Mouse (Mus musculus): ENCODE results near the gene Fgfr2.

Gene Fgfr2

DNA sequence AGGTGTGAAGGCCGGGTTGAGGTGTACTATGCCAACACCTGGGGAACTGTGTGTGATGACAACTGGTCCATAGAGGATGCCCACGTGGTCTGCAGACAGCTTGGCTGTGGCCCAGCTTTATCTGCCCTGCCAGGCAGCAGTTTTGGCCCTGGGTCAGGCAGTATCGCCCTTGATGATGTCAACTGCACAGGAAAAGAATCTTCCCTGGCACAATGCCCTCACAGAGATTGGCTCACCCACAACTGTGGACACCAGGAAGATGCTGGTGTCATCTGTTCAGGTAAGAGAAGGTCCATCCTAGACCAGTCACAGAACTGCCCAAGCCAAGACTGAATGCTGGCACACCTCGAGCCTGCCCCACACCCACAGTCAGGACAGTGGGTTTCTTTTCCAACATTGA, 1857.3 kb downstream of the Fgfr2 start:
- peak in 1 of 2 experiments; percentile 22 for DNase-seq (ENCODE audit: inconsistent age in 2 of 2, low spot score in 1 of 2)

DNA sequence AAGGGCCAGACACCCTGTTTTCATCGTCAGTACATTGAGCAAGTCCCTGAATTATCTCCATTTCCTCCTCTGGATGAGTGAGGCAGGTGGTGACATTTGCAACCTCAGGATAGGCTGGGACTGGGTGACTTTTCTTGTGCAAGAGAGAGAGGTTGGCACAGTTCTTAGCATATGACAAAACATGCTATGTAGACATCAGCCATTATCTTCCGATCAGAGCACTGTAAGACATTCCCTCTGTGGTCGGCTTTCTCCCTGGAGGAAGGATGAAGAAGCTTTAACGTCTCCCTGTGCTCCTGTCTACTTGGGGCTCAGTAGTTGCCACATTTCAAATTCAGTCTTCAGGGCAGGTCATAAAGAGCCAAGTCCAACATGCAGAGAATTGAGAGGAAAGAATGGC, 1858.9 kb downstream of the Fgfr2 start:
- no peak for DNase-seq (ENCODE audit: inconsistent age in 2 of 2, low spot score in 1 of 2)

DNA sequence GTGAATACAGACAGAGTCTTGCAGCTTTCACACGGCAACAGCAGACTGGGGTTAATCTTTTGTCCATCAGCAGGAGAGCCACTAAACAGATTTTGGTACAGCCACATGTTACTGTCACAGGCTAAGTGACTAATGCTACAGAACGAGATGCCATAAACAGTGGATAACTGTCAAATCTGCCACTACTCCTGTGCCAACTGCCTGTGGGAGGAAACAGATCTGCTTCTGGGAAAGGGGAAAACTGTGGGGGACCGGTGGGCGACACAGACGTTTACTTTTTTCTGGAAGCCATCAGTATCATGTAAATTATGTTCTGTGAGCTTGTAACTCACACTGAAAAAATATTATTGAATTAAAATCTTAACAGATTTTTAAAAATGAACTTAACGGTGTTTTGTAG, 1862.2 kb downstream of the Fgfr2 start:
- peak in 1 of 2 experiments; percentile 17 for DNase-seq (ENCODE audit: inconsistent age in 2 of 2, low spot score in 1 of 2)

- DNase-seq (ENCODE audit: inconsistent age in 2 of 2, low spot score in 1 of 2): no peak
Observed at GRCm38 (mm10) chr7:131257309-131257708, 1865.8 kb downstream of the Fgfr2 start.

GRCm38 (mm10) chr7:131256841-131257240, 1866.3 kb downstream of the Fgfr2 start:
- DNase-seq (ENCODE audit: inconsistent age in 2 of 2, low spot score in 1 of 2): no peak

DNA sequence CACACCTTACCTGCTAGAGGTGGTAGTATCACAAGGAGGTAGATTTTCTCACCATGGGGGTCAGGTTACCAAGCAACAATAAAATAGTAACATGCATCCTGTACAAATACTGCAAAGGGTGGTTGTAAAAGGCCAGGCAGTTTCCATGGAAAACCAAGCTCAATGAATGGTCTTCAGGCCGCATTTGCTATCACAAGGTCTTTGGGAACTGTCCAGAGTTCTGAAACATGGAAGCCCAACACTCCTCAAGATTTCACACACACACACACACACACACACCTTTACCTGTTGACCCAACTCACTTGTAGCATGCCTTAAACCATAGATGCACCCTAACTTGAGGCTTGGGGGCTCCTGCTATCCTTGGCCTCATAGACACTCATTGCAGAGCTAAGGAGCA, 1878.2 kb downstream of the Fgfr2 start:
- peak in 1 of 2 experiments; percentile 18 for DNase-seq (ENCODE audit: inconsistent age in 2 of 2, low spot score in 1 of 2)

- peak in 1 of 2 experiments; percentile 16 for DNase-seq (ENCODE audit: inconsistent age in 2 of 2, low spot score in 1 of 2)
Observed at GRCm38 (mm10) chr7:131236091-131236490, 1887.1 kb downstream of the Fgfr2 start.

DNA sequence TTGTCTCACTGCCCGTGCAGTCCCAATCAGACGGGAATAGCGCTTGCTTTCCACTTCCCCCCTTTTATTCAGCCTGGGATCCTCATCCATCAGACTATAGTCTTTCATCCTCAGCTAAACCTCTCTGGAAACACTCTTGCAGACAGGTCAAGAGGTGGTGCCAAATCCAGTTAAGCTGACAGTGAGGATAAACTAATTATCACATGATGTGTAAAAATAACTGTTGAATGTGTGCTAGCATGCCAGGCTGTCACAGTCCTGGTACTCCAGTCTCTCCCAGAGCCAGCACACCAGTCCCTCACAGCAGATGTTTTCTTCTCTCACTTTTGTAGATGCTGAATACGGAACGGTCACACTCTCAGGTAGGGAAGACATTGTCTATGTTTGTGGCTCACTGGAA, 1900.1 kb downstream of the Fgfr2 start:
- DNase-seq (ENCODE audit: inconsistent age in 2 of 2, low spot score in 1 of 2): peak in 1 of 2 experiments; percentile 15

DNA sequence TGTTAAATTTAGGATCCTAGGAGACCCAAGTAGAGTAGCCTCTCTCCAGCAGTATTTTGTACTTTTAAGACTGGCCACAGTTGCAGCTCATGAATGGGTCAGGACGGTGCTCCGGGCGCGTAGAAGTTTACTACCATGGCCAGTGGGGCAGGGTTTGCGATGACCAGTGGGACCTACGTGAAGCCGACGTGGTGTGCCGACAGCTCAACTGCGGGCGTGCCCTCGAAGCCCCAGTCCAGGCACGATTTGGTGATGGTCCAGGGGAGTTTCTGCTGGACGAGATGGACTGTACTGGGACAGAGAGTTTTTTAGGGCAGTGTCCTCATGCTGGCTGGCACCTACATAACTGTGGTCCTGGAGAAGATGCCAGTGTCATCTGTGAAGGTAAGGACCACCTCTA, 1935.2 kb downstream of the Fgfr2 start:
- DNase-seq (ENCODE audit: inconsistent age in 2 of 2, low spot score in 1 of 2): no peak

GRCm38 (mm10) chr7:131187047-131187446, 1936.1 kb downstream of the Fgfr2 start:
- DNase-seq (ENCODE audit: inconsistent age in 2 of 2, low spot score in 1 of 2): no peak

GRCm38 (mm10) chr7:131184339-131184738, 1938.8 kb downstream of the Fgfr2 start:
- no peak for DNase-seq (ENCODE audit: inconsistent age in 2 of 2, low spot score in 1 of 2)

DNA sequence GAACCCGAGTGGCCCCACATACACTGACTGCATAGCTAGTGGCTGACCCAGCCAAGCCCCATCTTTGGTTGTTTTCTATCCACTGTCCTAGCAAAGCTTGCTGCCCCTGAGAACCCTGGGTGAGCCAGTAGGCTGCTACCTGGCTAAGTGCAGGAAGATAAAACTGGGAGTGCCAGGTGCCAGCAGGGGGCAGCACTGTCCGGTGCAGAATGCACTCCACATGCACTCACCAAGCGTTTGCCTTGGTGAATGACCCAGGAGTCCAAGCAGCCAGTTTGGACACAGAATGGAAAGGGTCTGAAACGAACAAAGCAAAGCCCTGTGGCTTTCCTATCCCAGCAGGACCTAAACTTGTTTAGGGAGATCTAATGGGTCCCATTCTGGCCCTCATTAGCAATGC, 1940.5 kb downstream of the Fgfr2 start:
- peak; percentile 33 to 68 for DNase-seq (ENCODE audit: inconsistent age in 2 of 2, low spot score in 1 of 2)

DNA sequence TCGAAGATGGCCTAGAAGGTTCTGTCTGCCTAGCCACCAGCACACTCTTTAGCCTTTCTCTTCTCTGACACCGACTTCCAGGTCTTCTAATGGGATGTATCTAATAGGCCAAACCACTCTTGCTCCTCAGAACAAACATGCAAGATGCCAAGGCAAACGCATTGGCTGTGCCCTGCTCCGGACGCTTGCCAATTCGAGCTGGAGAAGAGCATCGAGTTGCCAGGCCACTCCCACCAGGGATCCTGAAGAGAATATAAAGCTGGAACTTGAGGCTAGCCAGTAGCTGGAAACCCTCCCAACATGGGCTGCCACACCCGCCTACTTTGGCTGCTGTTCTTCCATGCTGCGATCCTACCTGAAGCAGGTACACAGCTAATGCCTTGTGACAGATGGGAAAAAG, 1949.0 kb downstream of the Fgfr2 start, which contains the start of gene 5430419D17Rik:
TSS of gene 5430419D17Rik (plus strand) at position 282 of the 400 bp plus-strand sequence.
- DNase-seq (ENCODE audit: inconsistent age in 2 of 2, low spot score in 1 of 2): no peak

- no peak for DNase-seq (ENCODE audit: inconsistent age in 2 of 2, low spot score in 1 of 2)
Observed at GRCm38 (mm10) chr7:131169099-131169498, 1954.1 kb downstream of the Fgfr2 start.

GRCm38 (mm10) chr7:131167771-131168170, 1955.4 kb downstream of the Fgfr2 start:
- DNase-seq (ENCODE audit: inconsistent age in 2 of 2, low spot score in 1 of 2): no peak

DNA sequence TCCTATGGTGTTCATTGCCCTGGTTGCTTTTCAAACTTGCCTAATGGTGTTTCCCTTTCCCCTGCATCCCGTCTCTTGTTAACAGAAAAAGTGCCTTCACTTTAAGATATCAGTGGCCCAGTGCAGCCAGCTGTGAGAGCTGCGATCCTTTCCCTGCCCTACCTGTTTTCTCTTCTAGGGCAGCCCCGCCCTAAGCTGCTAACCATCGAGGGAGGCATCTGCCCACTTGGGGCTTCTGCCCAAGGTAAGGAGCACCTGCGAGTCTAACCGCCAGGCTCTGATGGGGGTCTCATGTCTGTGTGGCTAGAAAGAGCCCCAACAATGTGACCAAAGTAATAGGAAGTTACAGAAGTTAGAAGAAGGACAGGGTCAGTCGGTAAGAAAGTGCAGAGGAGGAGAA, 1960.9 kb downstream of the Fgfr2 start:
- no peak for DNase-seq (ENCODE audit: inconsistent age in 2 of 2, low spot score in 1 of 2)

- no peak for DNase-seq (ENCODE audit: inconsistent age in 2 of 2, low spot score in 1 of 2)
Observed at GRCm38 (mm10) chr7:131153044-131153443, 1970.1 kb downstream of the Fgfr2 start.

DNA sequence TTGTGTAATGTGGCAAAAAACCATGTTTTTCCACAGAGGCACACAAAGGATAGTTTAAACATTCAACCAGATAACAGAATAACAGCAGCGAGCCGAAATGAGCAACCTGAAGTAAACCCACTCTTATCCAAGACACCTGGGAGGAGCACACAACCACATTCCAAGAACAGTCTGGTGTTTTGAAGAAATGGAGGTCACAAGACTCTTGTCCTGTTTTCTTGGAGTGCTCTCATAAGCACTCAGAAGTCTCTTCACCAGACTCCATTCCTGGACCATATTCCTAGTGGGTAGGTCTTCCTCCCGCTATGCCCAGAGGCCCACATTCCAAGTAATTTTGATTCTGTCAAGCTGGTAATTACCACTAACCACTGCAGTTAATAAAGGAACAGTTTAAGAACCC, 1973.0 kb downstream of the Fgfr2 start:
- no peak for DNase-seq (ENCODE audit: inconsistent age in 2 of 2, low spot score in 1 of 2)

DNA sequence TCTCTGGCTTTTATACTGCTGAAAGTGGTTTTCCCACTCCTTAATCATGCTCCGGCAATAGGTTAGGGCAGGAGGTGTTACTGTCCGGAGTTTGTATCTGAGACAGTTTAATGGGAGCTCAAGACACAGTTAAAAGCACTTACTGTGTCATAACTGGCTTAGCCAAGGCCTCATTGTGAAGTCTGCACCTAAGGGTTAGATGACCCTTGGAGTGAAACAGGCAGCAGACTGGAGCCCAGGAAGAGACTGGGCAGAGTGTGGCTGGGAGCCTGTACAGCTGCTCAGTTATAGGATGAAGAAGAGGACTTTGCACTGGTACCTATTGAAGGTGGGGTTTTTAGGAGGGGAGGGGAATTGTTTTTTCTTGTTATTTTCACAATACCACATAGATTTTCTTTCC, 1976.9 kb downstream of the Fgfr2 start, which contains the start of gene 4933402N03Rik:
TSS of gene 4933402N03Rik (minus strand) at position 101 of the 400 bp plus-strand sequence.
- DNase-seq (ENCODE audit: inconsistent age in 2 of 2, low spot score in 1 of 2): no peak

DNA sequence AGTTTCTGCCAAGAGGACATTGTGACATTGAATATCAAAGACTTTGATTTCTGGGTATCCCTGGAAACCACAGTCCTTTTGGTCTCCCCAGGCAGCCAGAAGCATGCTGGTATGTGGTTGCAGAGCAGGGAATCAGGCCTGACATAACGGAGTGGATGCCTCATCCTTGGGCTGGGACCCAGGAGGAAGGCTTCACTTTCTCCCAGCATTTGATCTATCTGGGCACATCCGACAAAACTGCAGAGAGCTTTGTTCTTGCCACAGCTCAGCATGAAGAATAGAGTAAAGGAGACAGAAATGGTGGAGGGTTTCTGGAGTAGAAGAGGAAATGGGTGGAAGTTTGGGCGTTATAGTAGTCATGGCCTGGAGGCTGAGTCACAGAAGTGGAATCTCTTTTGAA, 1990.0 kb downstream of the Fgfr2 start:
- no peak for DNase-seq (ENCODE audit: inconsistent age in 2 of 2, low spot score in 1 of 2)

- no peak for DNase-seq (ENCODE audit: inconsistent age in 2 of 2, low spot score in 1 of 2)
Observed at GRCm38 (mm10) chr7:131130021-131130420, 1993.1 kb downstream of the Fgfr2 start.

DNA sequence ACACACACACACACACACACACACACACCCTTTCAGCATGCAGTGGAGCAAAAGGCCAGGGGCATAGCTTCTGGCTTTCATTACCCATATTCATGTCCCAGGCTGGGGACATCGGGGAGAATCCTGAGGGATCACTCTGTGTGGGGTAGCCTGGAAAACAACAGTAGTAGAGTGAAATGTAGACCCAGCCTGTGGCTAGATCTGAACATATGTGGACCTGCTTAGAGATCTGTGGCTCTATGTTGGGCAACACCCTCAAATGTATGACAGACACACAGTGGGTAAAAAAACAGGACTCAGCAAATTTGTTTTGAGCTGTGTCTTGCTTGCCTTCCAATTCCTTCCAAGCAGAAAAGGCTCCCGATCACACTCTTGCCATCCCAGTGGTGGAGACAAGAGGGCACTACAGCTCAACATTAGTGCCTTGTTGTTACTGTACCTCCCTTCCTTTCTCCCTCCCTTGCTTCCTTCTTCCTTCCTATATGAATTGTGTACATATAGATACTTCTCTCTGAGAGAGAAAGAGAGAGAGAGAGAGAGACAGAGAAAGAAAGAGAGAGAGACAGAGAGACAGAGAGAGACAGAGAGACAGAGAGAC, 2000.8 kb downstream of the Fgfr2 start:
- no peak for DNase-seq (ENCODE audit: inconsistent age in 2 of 2, low spot score in 1 of 2)

- no peak for DNase-seq (ENCODE audit: inconsistent age in 2 of 2, low spot score in 1 of 2)
Observed at GRCm38 (mm10) chr7:131114434-131114833, 2008.7 kb downstream of the Fgfr2 start.
